Mouse (Mus musculus) thymus, adult 2 months (tissue): ENCODE results near the gene Srpk2.

ENCODE experiments used
- CTCF ChIP-seq: fragments of 200-500 bp; IDR thresholded peaks from 2 replicates; pipeline ENCODE4 v1.5.1; 2012; ENCODE audit warnings: mild to moderate bottlenecking, control low read depth, low read length, moderate library complexity, borderline replicate concordance; ENCODE audit not compliant: control insufficient read depth, poor library complexity, insufficient read depth; ENCODE audit errors: extremely low read depth
- POLR2A ChIP-seq: fragments of 200-500 bp; IDR thresholded peaks from 2 replicates; pipeline ENCODE4 v1.6.1; 2012; ENCODE audit warnings: mild to moderate bottlenecking, low read length, control low read depth, moderate library complexity; ENCODE audit not compliant: control insufficient read depth, poor library complexity, insufficient read depth; ENCODE audit errors: extremely low read depth

DNA sequence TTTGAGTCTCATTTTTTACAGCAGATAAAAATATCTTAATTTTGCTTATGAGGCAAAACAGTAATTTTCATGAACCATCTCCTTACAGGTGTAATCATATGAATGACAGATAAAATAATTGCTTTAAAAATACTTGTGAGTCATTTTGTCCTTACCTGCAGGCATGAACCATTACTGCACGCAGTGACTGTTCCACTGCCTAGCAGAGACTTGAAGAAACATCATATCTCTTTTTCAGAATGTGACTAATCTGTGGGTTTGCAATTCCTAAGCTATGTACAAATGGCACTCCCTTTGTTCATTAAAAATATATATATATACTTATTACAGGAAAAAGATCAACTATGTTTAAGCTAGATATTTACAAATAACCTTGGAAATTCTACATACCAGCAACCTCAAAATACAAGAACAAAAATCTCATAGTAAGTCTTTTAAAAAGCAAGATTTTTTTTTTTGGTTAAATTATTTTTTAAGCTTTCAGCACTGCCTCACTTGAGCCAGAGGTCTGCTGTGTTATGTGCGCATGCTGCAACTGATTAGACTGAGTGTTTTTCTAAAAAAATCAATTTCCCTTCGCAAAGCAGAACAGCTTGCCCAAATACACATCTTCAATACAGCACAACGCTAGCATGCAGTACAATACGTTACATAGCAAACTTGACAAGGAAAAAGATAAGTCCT lies 68.7 kb downstream of the Srpk2 start:
- TF ChIP-seq CTCF, result no peak
- TF ChIP-seq POLR2A, result no peak
